Comparison of ENCODE assay signal across 25 mouse cellular contexts in genomic region chr19:10762468-10762867, GRCm38 (mm10). TPM values are rescaled to one million over a fixed set of nuclear protein-coding genes. Genes with fewer than 3 reads are reported as not detected.
DNase-seq lines count a peak whose midpoint lies in the region; ATAC-seq and TF ChIP-seq lines count a peak whose summit lies in the region.
"Had no signal": no experiment of that assay in that cellular context is flagged by ENCODE, and none has a peak within 500 bp of the region (broad histone marks: within the 10 kb centered on the region; RNA-seq: fewer than 3 reads in every experiment).

No protein-coding gene starts in this region.

- no peak for TF ChIP-seq CTCF in cerebellum, adult 2 months (IDR thresholded peaks at IDR 0.05; ENCODE audit: borderline replicate concordance, insufficient read depth, low read depth, low read length)
- no peak for TF ChIP-seq CTCF in midbrain, postnatal 0 days (IDR thresholded peaks at IDR 0.05)
- TF ChIP-seq CTCF in liver, postnatal 0 days (IDR thresholded peaks at IDR 0.05; ENCODE audit: low read depth): no peak

- ATAC-seq in midbrain, embryonic 11.5 days (ENCODE audit: low FRiP score): no peak
- no peak for ATAC-seq in midbrain, postnatal 0 days (ENCODE audit: low FRiP score)
- no peak for ATAC-seq in liver, postnatal 0 days
- ATAC-seq: forebrain, embryonic 14.5 days; forebrain, embryonic 16.5 days; Patski had no signal

- H3K27me3 ChIP-seq in cerebellum, adult 2 months (ENCODE audit: control insufficient read depth, insufficient read depth, low read length): no peaks in the 10 kb centered on the region
- no peaks in the 10 kb centered on the region for H3K27me3 ChIP-seq in midbrain, embryonic 11.5 days (ENCODE audit: control insufficient read depth, insufficient read depth, low read length)
- no peaks in the 10 kb centered on the region for H3K27me3 ChIP-seq in midbrain, postnatal 0 days (ENCODE audit: insufficient read depth, low read length)
- no peaks in the 10 kb centered on the region for H3K27me3 ChIP-seq in liver, postnatal 0 days (ENCODE audit: insufficient read depth, low read length)
- H3K27me3 ChIP-seq: CH12.LX; embryonic facial prominence, embryonic 13.5 days; embryonic facial prominence, embryonic 15.5 days; forebrain, embryonic 12.5 days; Patski had no signal

- H3K4me2 ChIP-seq in midbrain, embryonic 11.5 days: no peak overlapping the region
- no peak overlapping the region for H3K4me2 ChIP-seq in midbrain, postnatal 0 days (ENCODE audit: low read depth, low read length, poor library complexity, severe bottlenecking)
- no peak overlapping the region for H3K4me2 ChIP-seq in liver, postnatal 0 days (ENCODE audit: low read depth, low read length)
- H3K4me2 ChIP-seq: embryonic facial prominence, embryonic 13.5 days; embryonic facial prominence, embryonic 15.5 days; forebrain, embryonic 12.5 days had no signal

- no peak for TF ChIP-seq POLR2A in cerebellum, adult 2 months (IDR thresholded peaks at IDR 0.05; ENCODE audit: borderline replicate concordance, insufficient read depth, low read length)

- no peaks in the 10 kb centered on the region for H3K36me3 ChIP-seq in midbrain, embryonic 11.5 days (ENCODE audit: control insufficient read depth, insufficient read depth, low read length)
- H3K36me3 ChIP-seq in midbrain, postnatal 0 days (ENCODE audit: insufficient read depth, low read length): no peaks in the 10 kb centered on the region
- no peaks in the 10 kb centered on the region for H3K36me3 ChIP-seq in liver, postnatal 0 days (replicated peaks; ENCODE audit: insufficient read depth, low read length)
- H3K36me3 ChIP-seq: embryonic facial prominence, embryonic 13.5 days; embryonic facial prominence, embryonic 15.5 days; forebrain, embryonic 10.5 days; forebrain, embryonic 12.5 days; G1E had no signal

- H3K4me3 ChIP-seq in cerebellum, adult 2 months (replicated peaks; ENCODE audit: insufficient read depth, low read depth, low read length): no peak overlapping the region
- H3K4me3 ChIP-seq in midbrain, embryonic 11.5 days (ENCODE audit: low read depth, low read length): no peak overlapping the region
- H3K4me3 ChIP-seq in midbrain, postnatal 0 days (ENCODE audit: low read depth, low read length): no peak overlapping the region
- no peak overlapping the region for H3K4me3 ChIP-seq in liver, postnatal 0 days (ENCODE audit: low read depth, low read length)
- H3K4me3 ChIP-seq: embryonic facial prominence, embryonic 13.5 days; embryonic facial prominence, embryonic 15.5 days; erythroblast, embryonic 14.5 days; forebrain, embryonic 10.5 days; forebrain, embryonic 12.5 days had no signal

- H3K4me1 ChIP-seq in cerebellum, adult 2 months (ENCODE audit: control insufficient read depth, insufficient read depth, low read length): peaks cover 56% of the 10 kb centered on the region
- no peaks in the 10 kb centered on the region for H3K4me1 ChIP-seq in midbrain, embryonic 11.5 days (ENCODE audit: control insufficient read depth, insufficient read depth, low read length)
- no peaks in the 10 kb centered on the region for H3K4me1 ChIP-seq in midbrain, postnatal 0 days (ENCODE audit: insufficient read depth, low read length)
- H3K4me1 ChIP-seq in liver, postnatal 0 days (ENCODE audit: insufficient read depth): peaks cover 4% of the 10 kb centered on the region; the same call in 1 of the 2 replicates
- H3K4me1 ChIP-seq: forebrain, embryonic 10.5 days had no signal

- peak in 1 of 2 experiments; percentile 48 for DNase-seq in cerebellum, adult 2 months
- no peak for DNase-seq in cerebellum, adult 11 months
- peak; percentile 31 for DNase-seq in midbrain, embryonic 11.5 days (ENCODE audit: low spot score, missing footprints)
- DNase-seq in midbrain, postnatal 0 days (ENCODE audit: low spot score): no peak
- DNase-seq in CD4-positive helper T cell, adult 2 months (ENCODE audit: low read depth, low spot score): peak; percentile 57
- DNase-seq in brain, adult 2 months (ENCODE audit: low read depth, low spot score): peak; percentile 69
- no peak for DNase-seq in liver, postnatal 0 days
- DNase-seq in urinary bladder, postnatal 10 days (ENCODE audit: low spot score): no peak
- DNase-seq: adrenal gland, adult 8-10 months; adrenal gland, postnatal 14 days; adrenal gland, postnatal 36 days; cerebellum, adult 11-12 months; cerebellum, adult 9-10 months; embryo, embryonic 11 days had no signal

- H3K9ac ChIP-seq in midbrain, embryonic 11.5 days (ENCODE audit: low read length): no peak overlapping the region
- no peak overlapping the region for H3K9ac ChIP-seq in midbrain, postnatal 0 days (replicated peaks; ENCODE audit: low read length, poor library complexity, severe bottlenecking)
- no peak overlapping the region for H3K9ac ChIP-seq in liver, postnatal 0 days (replicated peaks)
- H3K9ac ChIP-seq: embryonic facial prominence, embryonic 13.5 days; embryonic facial prominence, embryonic 15.5 days; forebrain, embryonic 12.5 days had no signal

- 24% methylated on average over 6 of the region's 6 CpGs for WGBS in cerebellum, adult 2 months
- 89% methylated on average over 6 of the region's 6 CpGs for WGBS in midbrain, embryonic 11.5 days
- 92% methylated on average over 6 of the region's 6 CpGs for WGBS in midbrain, postnatal 0 days
- 60% methylated on average over 6 of the region's 6 CpGs for WGBS in liver, postnatal 0 days (ENCODE audit: insufficient replicate concordance)

- H3K9me3 ChIP-seq in midbrain, embryonic 11.5 days (ENCODE audit: control insufficient read depth, low read length): no peaks in the 10 kb centered on the region
- no peaks in the 10 kb centered on the region for H3K9me3 ChIP-seq in midbrain, postnatal 0 days (ENCODE audit: low read length)
- no peaks in the 10 kb centered on the region for H3K9me3 ChIP-seq in liver, postnatal 0 days (ENCODE audit: low read length)
- H3K9me3 ChIP-seq: embryonic facial prominence, embryonic 13.5 days; embryonic facial prominence, embryonic 15.5 days; forebrain, embryonic 10.5 days; forebrain, embryonic 12.5 days; G1E had no signal

- TF ChIP-seq EP300 in liver, postnatal 0 days (IDR thresholded peaks at IDR 0.05; ENCODE audit: low read depth): no peak

- peak overlapping the region; percentile 78 for H3K27ac ChIP-seq in cerebellum, adult 2 months (ENCODE audit: insufficient read depth, low read length)
- no peak overlapping the region for H3K27ac ChIP-seq in midbrain, embryonic 11.5 days (ENCODE audit: low read depth, low read length)
- H3K27ac ChIP-seq in midbrain, postnatal 0 days (ENCODE audit: low read depth, low read length): no peak overlapping the region
- H3K27ac ChIP-seq in liver, postnatal 0 days (ENCODE audit: low read depth): no peak overlapping the region
- H3K27ac ChIP-seq: embryonic facial prominence, embryonic 13.5 days; embryonic facial prominence, embryonic 15.5 days; forebrain, embryonic 10.5 days; forebrain, embryonic 12.5 days had no signal

RNA-seq across cellular contexts. Expression of gene Cd5, which starts 23.7 kb away (rescaled TPM):
- polyA plus RNA-seq in cerebellum, adult 2 months (2012; rRNA removed): 0.43 and 0.54 TPM in 2 replicates
- 0.08 and 0.22 TPM in 2 replicates for polyA plus RNA-seq in midbrain, embryonic 11.5 days (2014; fragmentation: Nextera tagmentation; extraction: Ambion mirVana)
- 0.55 and 0.85 TPM in 2 replicates for total RNA-seq in midbrain, postnatal 0 days (2014; rRNA removed)
- 0.50 and 0.53 TPM in 2 replicates for polyA plus RNA-seq in midbrain, postnatal 0 days (2015; fragmentation: Nextera tagmentation; extraction: Ambion mirVana)
- 0.16 and 0.17 TPM in 2 replicates for polyA plus RNA-seq in liver, postnatal 0 days (2015; fragmentation: Nextera tagmentation; extraction: Ambion mirVana)
- total RNA-seq: common myeloid progenitor, adult 5-6 weeks had no signal
- polyA plus RNA-seq: erythroblast, embryonic 14.5 days; forebrain, embryonic 10.5 days; forebrain, embryonic 12.5 days; G1E; Patski had no signal

Comparison
In these comparisons a context has a peak if more than half of its experiments do, and no peak if none do; other contexts are left out.
1. DNase-seq: peak in midbrain, embryonic 11.5 days (single experiment), CD4-positive helper T cell, adult 2 months (single experiment) and brain, adult 2 months (single experiment); none in cerebellum, adult 11 months (single experiment), midbrain, postnatal 0 days (single experiment), liver, postnatal 0 days (single experiment) and urinary bladder, postnatal 10 days (single experiment).